Mouse (Mus musculus): Measurements from ENCODE around the gene Hpcal1. TPM values are rescaled to one million over a fixed set of nuclear protein-coding genes. Genes with fewer than 3 reads are reported as not detected.
A peak's percentile ranks its signal among the peaks of the same experiment; 100 is the strongest.

Hpcal1 gene
- polyA plus RNA-seq, 1 experiment from 2014 or later, result 48.0 TPM

DNA sequence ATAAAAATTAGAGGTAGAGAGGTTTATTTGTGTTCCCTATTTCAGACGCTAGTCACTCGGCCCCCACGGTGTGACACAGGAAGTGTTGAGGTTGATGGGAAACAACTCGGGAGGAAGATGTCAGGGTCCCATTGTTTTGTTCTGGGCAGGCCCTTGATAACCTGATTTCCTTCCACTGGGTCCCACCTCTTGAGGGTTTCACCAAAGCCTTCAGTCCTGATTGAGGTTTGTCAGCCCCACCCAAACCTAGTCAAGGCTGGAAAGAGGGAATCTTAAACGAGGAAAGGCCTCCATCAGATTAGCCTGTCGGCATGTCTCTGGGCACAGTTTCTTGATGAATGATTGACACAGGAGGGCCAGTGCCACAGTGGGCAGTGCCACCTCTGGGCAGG is 12.3 kb downstream of the Hpcal1 start:
- Histone ChIP-seq H3K27ac (ENCODE audit: low read depth, low read length) (no peak overlapping the region), H3K9me3 (ENCODE audit: control insufficient read depth, low read length) (no peaks in the 10 kb centered on the region), H3K4me1 (replicated peaks; ENCODE audit: control insufficient read depth, insufficient read depth, low read length) (no peaks in the 10 kb centered on the region; the same call in 1 of the 2 replicates), H3K9ac (ENCODE audit: low read depth, low read length) (no peak overlapping the region), H3K36me3 (ENCODE audit: control insufficient read depth, insufficient read depth, low read length) (no peaks in the 10 kb centered on the region), H3K4me3 (ENCODE audit: low read depth, low read length) (no peak overlapping the region), H3K27me3 (ENCODE audit: control insufficient read depth, insufficient read depth, low read length) (no peaks in the 10 kb centered on the region), H3K4me2 (replicated peaks; ENCODE audit: low read depth, low read length) (no peak overlapping the region)
- DNase-seq (ENCODE audit: low spot score), result no peak
- 84% methylated on average over 6 of the region's 6 CpGs for WGBS
- ATAC-seq (ENCODE audit: low FRiP score), result no peak

DNA sequence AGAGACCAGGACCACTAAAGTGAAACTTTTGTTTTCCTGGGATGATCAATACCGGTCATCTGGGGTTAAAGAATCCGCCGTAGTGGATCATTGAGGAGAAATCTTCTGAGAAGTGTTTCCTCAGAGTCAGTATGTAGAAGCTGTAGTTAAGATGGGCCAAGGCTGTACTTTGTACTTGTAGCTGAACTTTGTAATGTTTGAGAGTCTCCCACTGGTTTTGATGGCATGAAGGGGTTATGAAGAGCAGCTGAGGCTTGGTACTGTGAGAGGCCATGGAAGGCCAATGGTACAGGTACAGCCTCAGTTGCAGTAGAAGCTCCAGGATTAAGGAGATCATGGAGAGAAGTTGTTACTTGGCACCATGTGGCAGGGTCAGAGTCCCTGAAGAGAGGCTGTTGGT is 13.2 kb downstream of the Hpcal1 start:
- H3K9me3 ChIP-seq (ENCODE audit: control insufficient read depth, low read length), result no peaks in the 10 kb centered on the region
- 96% methylated on average over 3 of the region's 3 CpGs for WGBS
- H3K27ac ChIP-seq (ENCODE audit: low read depth, low read length), result no peak overlapping the region
- no peaks in the 10 kb centered on the region for H3K27me3 ChIP-seq (ENCODE audit: control insufficient read depth, insufficient read depth, low read length)
- ATAC-seq (ENCODE audit: low FRiP score), result no peak
- H3K4me3 ChIP-seq (ENCODE audit: low read depth, low read length), result no peak overlapping the region
- no peak overlapping the region for H3K4me2 ChIP-seq (replicated peaks; ENCODE audit: low read depth, low read length)
- no peaks in the 10 kb centered on the region for H3K36me3 ChIP-seq (ENCODE audit: control insufficient read depth, insufficient read depth, low read length)
- no peak for DNase-seq (ENCODE audit: low spot score)
- H3K9ac ChIP-seq (ENCODE audit: low read depth, low read length), result no peak overlapping the region
- H3K4me1 ChIP-seq (replicated peaks; ENCODE audit: control insufficient read depth, insufficient read depth, low read length), result no peaks in the 10 kb centered on the region; the same call in 1 of the 2 replicates

- Histone ChIP-seq H3K9me3 (ENCODE audit: control insufficient read depth, low read length) (no peaks in the 10 kb centered on the region), H3K4me1 (replicated peaks; ENCODE audit: control insufficient read depth, insufficient read depth, low read length) (no peaks in the 10 kb centered on the region; the same call in 1 of the 2 replicates), H3K4me2 (replicated peaks; ENCODE audit: low read depth, low read length) (no peak overlapping the region), H3K27ac (ENCODE audit: low read depth, low read length) (no peak overlapping the region), H3K9ac (ENCODE audit: low read depth, low read length) (no peak overlapping the region), H3K4me3 (ENCODE audit: low read depth, low read length) (no peak overlapping the region), H3K36me3 (ENCODE audit: control insufficient read depth, insufficient read depth, low read length) (no peaks in the 10 kb centered on the region), H3K27me3 (ENCODE audit: control insufficient read depth, insufficient read depth, low read length) (no peaks in the 10 kb centered on the region)
- DNase-seq (ENCODE audit: low spot score) (no peak), ATAC-seq (ENCODE audit: low FRiP score) (no peak)
Measured at GRCm38 (mm10) chr12:17707472-17707871, 16.8 kb downstream of the Hpcal1 start.

GRCm38 (mm10) chr12:17709451-17709850 is 18.8 kb downstream of the Hpcal1 start:
- Histone ChIP-seq H3K9ac (ENCODE audit: low read depth, low read length) (no peak overlapping the region), H3K9me3 (ENCODE audit: control insufficient read depth, low read length) (no peaks in the 10 kb centered on the region), H3K27me3 (ENCODE audit: control insufficient read depth, insufficient read depth, low read length) (no peaks in the 10 kb centered on the region), H3K27ac (ENCODE audit: low read depth, low read length) (no peak overlapping the region), H3K36me3 (ENCODE audit: control insufficient read depth, insufficient read depth, low read length) (no peaks in the 10 kb centered on the region), H3K4me2 (replicated peaks; ENCODE audit: low read depth, low read length) (no peak overlapping the region), H3K4me3 (ENCODE audit: low read depth, low read length) (no peak overlapping the region), H3K4me1 (replicated peaks; ENCODE audit: control insufficient read depth, insufficient read depth, low read length) (no peaks in the 10 kb centered on the region; the same call in 1 of the 2 replicates)
- ATAC-seq (ENCODE audit: low FRiP score) (peak; percentile 77; the same call in 1 of the 2 replicates), DNase-seq (ENCODE audit: low spot score) (peak; percentile 72)
- 19% methylated on average over 4 of the region's 4 CpGs for WGBS

- H3K27me3 ChIP-seq (ENCODE audit: control insufficient read depth, insufficient read depth, low read length), result no peaks in the 10 kb centered on the region
- H3K4me2 ChIP-seq (replicated peaks; ENCODE audit: low read depth, low read length), result no peak overlapping the region
- H3K27ac ChIP-seq (ENCODE audit: low read depth, low read length), result no peak overlapping the region
- 71% methylated on average over 17 of the region's 17 CpGs for WGBS
- H3K9ac ChIP-seq (ENCODE audit: low read depth, low read length), result no peak overlapping the region
- no peaks in the 10 kb centered on the region; the same call in 1 of the 2 replicates for H3K4me1 ChIP-seq (replicated peaks; ENCODE audit: control insufficient read depth, insufficient read depth, low read length)
- no peak overlapping the region for H3K4me3 ChIP-seq (ENCODE audit: low read depth, low read length)
- H3K36me3 ChIP-seq (ENCODE audit: control insufficient read depth, insufficient read depth, low read length), result no peaks in the 10 kb centered on the region
- H3K9me3 ChIP-seq (ENCODE audit: control insufficient read depth, low read length), result no peaks in the 10 kb centered on the region
- DNase-seq (ENCODE audit: low spot score) (no peak), ATAC-seq (ENCODE audit: low FRiP score) (peak; percentile 28; the same call in 1 of the 2 replicates)
Measured at GRCm38 (mm10) chr12:17709926-17710746, 19.5 kb downstream of the Hpcal1 start.

GRCm38 (mm10) chr12:17710747-17711092 is 20.1 kb downstream of the Hpcal1 start:
- Histone ChIP-seq H3K9ac (ENCODE audit: low read depth, low read length) (no peak overlapping the region), H3K36me3 (ENCODE audit: control insufficient read depth, insufficient read depth, low read length) (no peaks in the 10 kb centered on the region), H3K9me3 (ENCODE audit: control insufficient read depth, low read length) (no peaks in the 10 kb centered on the region), H3K4me2 (replicated peaks; ENCODE audit: low read depth, low read length) (no peak overlapping the region), H3K4me3 (ENCODE audit: low read depth, low read length) (no peak overlapping the region), H3K27ac (ENCODE audit: low read depth, low read length) (no peak overlapping the region), H3K4me1 (replicated peaks; ENCODE audit: control insufficient read depth, insufficient read depth, low read length) (no peaks in the 10 kb centered on the region; the same call in 1 of the 2 replicates), H3K27me3 (ENCODE audit: control insufficient read depth, insufficient read depth, low read length) (no peaks in the 10 kb centered on the region)
- DNase-seq (ENCODE audit: low spot score) (no peak), ATAC-seq (ENCODE audit: low FRiP score) (no peak)
- 38% methylated on average over 3 of the region's 3 CpGs for WGBS

- no peak for ATAC-seq (ENCODE audit: low FRiP score)
- no peaks in the 10 kb centered on the region; the same call in 1 of the 2 replicates for H3K4me1 ChIP-seq (replicated peaks; ENCODE audit: control insufficient read depth, insufficient read depth, low read length)
- H3K27me3 ChIP-seq (ENCODE audit: control insufficient read depth, insufficient read depth, low read length), result no peaks in the 10 kb centered on the region
- H3K9me3 ChIP-seq (ENCODE audit: control insufficient read depth, low read length), result no peaks in the 10 kb centered on the region
- no peak overlapping the region for H3K4me2 ChIP-seq (replicated peaks; ENCODE audit: low read depth, low read length)
- no peaks in the 10 kb centered on the region for H3K36me3 ChIP-seq (ENCODE audit: control insufficient read depth, insufficient read depth, low read length)
- H3K9ac ChIP-seq (ENCODE audit: low read depth, low read length), result no peak overlapping the region
- no peak overlapping the region for H3K4me3 ChIP-seq (ENCODE audit: low read depth, low read length)
- 81% methylated on average over 6 of the region's 6 CpGs for WGBS
- no peak overlapping the region for H3K27ac ChIP-seq (ENCODE audit: low read depth, low read length)
- no peak for DNase-seq (ENCODE audit: low spot score)
Measured at GRCm38 (mm10) chr12:17711731-17712388, 21.2 kb downstream of the Hpcal1 start.

- Histone ChIP-seq H3K27ac (ENCODE audit: low read depth, low read length) (no peak overlapping the region), H3K4me2 (replicated peaks; ENCODE audit: low read depth, low read length) (no peak overlapping the region), H3K36me3 (ENCODE audit: control insufficient read depth, insufficient read depth, low read length) (no peaks in the 10 kb centered on the region), H3K4me3 (ENCODE audit: low read depth, low read length) (no peak overlapping the region), H3K4me1 (replicated peaks; ENCODE audit: control insufficient read depth, insufficient read depth, low read length) (no peaks in the 10 kb centered on the region; the same call in 1 of the 2 replicates), H3K9me3 (ENCODE audit: control insufficient read depth, low read length) (no peaks in the 10 kb centered on the region), H3K27me3 (ENCODE audit: control insufficient read depth, insufficient read depth, low read length) (no peaks in the 10 kb centered on the region), H3K9ac (ENCODE audit: low read depth, low read length) (no peak overlapping the region)
- no peak for ATAC-seq (ENCODE audit: low FRiP score)
- WGBS, result 62% methylated on average over 1 of the region's 1 CpGs
- no peak for DNase-seq (ENCODE audit: low spot score)
Measured at GRCm38 (mm10) chr12:17712571-17712970, 21.9 kb downstream of the Hpcal1 start.

Data from hindbrain, embryonic 11.5 days (tissue).